Mouse (Mus musculus) neural tube, postnatal 0 days (tissue): ENCODE results near the gene Fis1. TPM values are rescaled to one million over a fixed set of nuclear protein-coding genes. Genes with fewer than 3 reads are reported as not detected.

Experiments
- microRNA counts: library from miRNA; unstranded; fragments of <30 nt; microRNA quantifications from one replicate; lab custom pipeline; 2015
- microRNA-seq: library from miRNA; unstranded; fragments of <30 nt; microRNA quantifications from one replicate; pipeline ENCODE4, GENCODE M21; 2016
- polyA plus RNA-seq: library from polyadenylated mRNA; unstranded; fragments of >200 nt; fragmentation: Nextera tagmentation; extraction: Ambion mirVana; gene quantifications from 2 replicates; pipeline ENCODE4 v1.2.1, GENCODE M21; 2015

Fis1 gene
- polyA plus RNA-seq, result 392 and 407 TPM in 2 replicates

DNA sequence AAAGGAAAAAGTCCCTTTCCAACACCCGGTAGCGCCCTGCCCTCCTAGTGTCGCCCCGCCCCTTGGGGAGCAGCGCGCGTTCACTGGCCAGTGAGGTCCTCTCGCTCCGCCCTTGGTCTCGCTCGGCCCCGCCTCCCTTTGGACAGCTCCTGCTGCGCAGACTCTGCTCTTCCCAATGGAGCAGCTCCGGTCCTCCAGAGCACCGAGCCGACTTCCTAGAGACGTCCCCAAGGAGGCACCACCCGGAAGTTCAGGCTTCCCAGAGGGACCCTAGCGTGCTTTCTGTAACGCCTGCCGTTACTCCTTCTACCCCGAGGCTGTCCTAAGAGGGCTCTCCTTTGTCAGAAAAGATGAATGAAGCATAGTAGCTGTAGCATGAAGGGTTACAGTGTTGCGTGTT is at the start of gene Fis1:
Gene Fis1 (plus strand): TSS at position 261 of the 400 bp plus-strand sequence.

DNA sequence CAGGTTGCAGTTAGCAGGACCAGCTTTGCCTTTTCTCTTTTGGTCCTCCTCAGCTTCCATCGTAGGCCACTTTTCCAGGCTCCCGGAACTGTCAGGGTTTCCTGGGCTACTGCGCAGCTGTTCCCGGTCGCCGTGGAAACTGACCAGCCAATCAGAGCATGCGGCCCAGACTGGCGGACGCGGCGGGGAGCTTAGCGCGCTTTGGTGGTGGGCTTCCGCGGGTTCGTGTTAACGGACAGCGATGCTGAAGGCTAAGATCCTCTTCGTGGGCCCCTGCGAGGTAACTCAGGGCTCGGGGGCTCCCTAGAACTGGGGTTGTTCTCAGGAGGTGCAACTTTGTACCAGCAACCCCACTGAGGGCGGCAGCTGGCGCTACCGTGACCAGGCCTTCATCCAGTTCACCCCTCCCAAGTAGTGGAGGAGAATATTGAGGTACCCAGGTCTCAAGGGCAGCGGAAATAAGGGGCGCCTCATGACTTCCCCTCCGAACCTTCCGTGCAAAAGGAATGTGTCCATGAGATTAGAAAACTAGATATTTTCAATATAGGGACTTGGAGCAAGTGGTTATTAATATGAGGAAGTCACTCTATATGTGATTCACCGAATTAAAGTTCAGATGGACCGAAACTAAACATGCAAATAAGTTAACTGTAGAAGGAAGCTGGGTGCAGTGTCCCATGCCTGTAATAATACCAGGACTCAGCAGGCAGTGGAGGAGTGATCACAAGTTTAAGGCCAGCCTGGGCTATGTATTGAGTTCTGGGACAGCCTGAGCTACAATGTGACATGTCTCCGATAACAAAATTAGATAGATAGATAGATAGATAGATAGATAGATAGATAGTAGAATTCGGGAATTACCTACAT is 44.9 kb upstream of the Fis1 start, which contains the start of gene Ift22:
Gene Ift22 (plus strand): TSS at position 160 of the 867 bp plus-strand sequence.

DNA sequence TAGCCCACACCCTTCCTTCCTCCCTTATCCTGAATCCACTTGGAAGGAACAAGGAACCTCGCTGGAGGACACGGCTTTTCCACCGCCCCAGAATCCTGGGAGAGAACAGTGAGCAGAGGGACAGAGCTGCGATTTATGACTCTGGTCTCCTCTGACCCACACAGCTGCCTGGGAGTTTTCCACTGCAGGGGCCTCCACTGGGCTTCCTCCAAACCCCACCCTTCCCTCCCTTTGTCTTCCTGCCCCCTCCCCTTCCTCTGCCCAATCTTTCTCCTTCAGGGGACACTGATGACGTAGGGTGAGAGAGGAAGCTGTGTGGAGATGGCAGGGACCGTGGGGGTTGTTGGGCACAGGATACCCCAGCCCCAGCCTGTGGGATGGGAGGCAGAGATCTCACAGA is 13.3 kb downstream of the Fis1 start, which contains the start of gene Cldn15:
Gene Cldn15 (plus strand): TSS at position 286 of the 400 bp plus-strand sequence.

DNA sequence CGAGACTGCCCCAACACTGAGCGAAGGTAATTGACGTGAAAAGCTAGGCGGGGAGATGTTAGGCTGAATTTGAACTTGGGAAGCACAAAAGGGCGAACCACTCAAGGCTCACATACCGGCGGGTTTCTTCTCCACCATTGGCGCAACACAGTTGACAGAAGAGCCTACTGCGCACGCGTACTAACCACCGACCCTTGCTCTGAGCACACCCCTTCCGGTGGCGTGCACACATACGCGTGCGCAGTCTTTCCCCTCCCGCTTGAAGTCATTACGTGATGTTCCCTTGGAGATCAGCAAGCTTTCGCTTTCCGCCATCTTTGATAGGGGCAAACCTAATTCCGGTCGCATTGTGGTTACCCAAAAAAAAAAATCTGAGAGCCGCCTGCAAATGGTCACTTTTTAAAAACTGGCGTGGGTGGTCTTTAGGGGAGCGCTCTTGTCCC is 33.6 kb downstream of the Fis1 start, which contains the start of gene Plod3:
Gene Plod3 (plus strand): TSS at position 325 of the 443 bp plus-strand sequence.

DNA sequence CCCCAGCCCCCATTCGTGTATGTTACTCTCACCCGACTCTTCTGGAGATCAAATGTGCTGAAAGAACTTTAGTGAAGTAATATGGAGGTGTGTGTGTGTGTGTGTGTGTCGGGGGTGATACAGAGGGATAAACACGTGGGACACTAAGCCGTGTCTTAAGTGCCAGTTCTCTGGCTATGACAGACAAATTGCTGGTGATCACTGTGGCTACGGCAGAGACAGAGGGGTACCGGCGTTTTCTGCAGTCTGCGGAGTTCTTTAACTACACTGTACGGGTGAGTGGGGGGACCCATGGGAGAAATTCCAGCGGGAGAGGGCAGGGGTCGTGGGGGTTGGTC is 34.8 kb downstream of the Fis1 start, which contains the start of gene Znhit1:
Gene Znhit1 (minus strand): TSS at position 88 of the 338 bp plus-strand sequence.

MicroRNA genes within 50 kb of the gene (microRNA counts, 519-probe panel; counts per million panel counts)
- 40.5 counts per million for microRNA mmu-miR-702 (lab: Ali Mortazavi, UCI)

Small RNA genes lying within 50 kb of the gene (microRNA-seq; reads per million reads assigned to microRNA genes)
- 47.6 reads per million, percentile 36 among the genes with 10 or more reads in this experiment for gene Mir702

Other genes starting within 250 kb of the Fis1 start
- 35.9 and 37.5 TPM in 2 replicates for gene Col26a1, start 70.1 kb upstream of the Fis1 start, polyA plus RNA-seq
- 110 and 131 TPM in 2 replicates for gene Ift22, start 45.1 kb upstream of the Fis1 start, polyA plus RNA-seq
- 0.10 and 0.17 TPM in 2 replicates for gene Cldn15, start 13.3 kb downstream of the Fis1 start, polyA plus RNA-seq
- 27.7 and 33.2 TPM in 2 replicates for gene Plod3, start 33.7 kb downstream of the Fis1 start, polyA plus RNA-seq
- gene Znhit1, start 34.7 kb downstream of the Fis1 start, polyA plus RNA-seq, result 142 and 162 TPM in 2 replicates
- 56.1 and 64.7 TPM in 2 replicates for gene Vgf, start 73.1 kb downstream of the Fis1 start, polyA plus RNA-seq
- gene Ap1s1, start 92.9 kb downstream of the Fis1 start, polyA plus RNA-seq, result 195 and 218 TPM in 2 replicates
- gene Serpine1, start 119.0 kb downstream of the Fis1 start, polyA plus RNA-seq, result 0.08 and 0.20 TPM in 2 replicates
- 2.6 and 2.9 TPM in 2 replicates for gene Trim56, start 162.9 kb downstream of the Fis1 start, polyA plus RNA-seq
- not detected in 2 replicates for gene Muc3, start 196.0 kb downstream of the Fis1 start, polyA plus RNA-seq